Mouse (Mus musculus): Measurements from ENCODE around the gene Zdhhc21. TPM values are rescaled to one million over a fixed set of nuclear protein-coding genes. Genes with fewer than 3 reads are reported as not detected.

Zdhhc21 gene
- polyA plus RNA-seq, 1 experiment from 2014 or later = 12.2 TPM

Other genes with a start within 250 kb of the Zdhhc21 start
- 26.7 and 29.0 TPM in 2 replicates for gene Nfib, start 154.2 kb downstream of the Zdhhc21 start, polyA plus RNA-seq (2015; fragmentation: Nextera tagmentation; extraction: Ambion mirVana)
- gene Cer1, start 25.2 kb upstream of the Zdhhc21 start, polyA plus RNA-seq (2015; fragmentation: Nextera tagmentation; extraction: Ambion mirVana) = not detected in 2 replicates
- 24.4 and 25.4 TPM in 2 replicates for gene Frem1, start 192.4 kb upstream of the Zdhhc21 start, polyA plus RNA-seq (2015; fragmentation: Nextera tagmentation; extraction: Ambion mirVana)

Data from kidney, embryonic 16.5 days (tissue).